Mouse (Mus musculus): Measurements from ENCODE around the gene Gm26938. TPM values are rescaled to one million over a fixed set of nuclear protein-coding genes. Genes with fewer than 3 reads are reported as not detected.

Gene Gm26938
- polyA plus RNA-seq, 1 experiment from 2014 or later: not detected

GRCm38 (mm10) chr5:139811677-139812397, 14.4 kb downstream of the Gm26938 start:
- WGBS (ENCODE audit: insufficient replicate concordance): 64% methylated on average over 15 of the region's 15 CpGs
- peaks cover 13% of the 10 kb centered on the region for H3K4me1 ChIP-seq (ENCODE audit: insufficient read depth)

GRCm38 (mm10) chr5:139809397-139809796, 16.8 kb downstream of the Gm26938 start:
- H3K4me2 ChIP-seq (ENCODE audit: low read depth, low read length): no peak overlapping the region
- no peak overlapping the region for H3K4me3 ChIP-seq (ENCODE audit: low read depth, low read length)
- H3K9ac ChIP-seq (replicated peaks): no peak overlapping the region
- DNase-seq: peak; percentile 40
- no peaks in the 10 kb centered on the region for H3K9me3 ChIP-seq (ENCODE audit: low read length)
- no peak overlapping the region for H3K27ac ChIP-seq (ENCODE audit: low read depth)
- WGBS (ENCODE audit: insufficient replicate concordance): 48% methylated on average over 4 of the region's 4 CpGs
- no peaks in the 10 kb centered on the region for H3K36me3 ChIP-seq (replicated peaks; ENCODE audit: insufficient read depth, low read length)
- peaks cover 29% of the 10 kb centered on the region for H3K4me1 ChIP-seq (ENCODE audit: insufficient read depth)
- TF ChIP-seq CTCF (IDR thresholded peaks at IDR 0.05; ENCODE audit: low read depth) (peak; percentile 66), EP300 (IDR thresholded peaks at IDR 0.05; ENCODE audit: low read depth) (no peak)
- no peak for ATAC-seq
- H3K27me3 ChIP-seq (ENCODE audit: insufficient read depth, low read length): no peaks in the 10 kb centered on the region

More at GRCm38 (mm10) chr5:139811677-139812397, 14.4 kb downstream of the Gm26938 start:
- Histone ChIP-seq H3K4me3 (ENCODE audit: low read depth, low read length) (no peak overlapping the region), H3K36me3 (replicated peaks; ENCODE audit: insufficient read depth, low read length) (no peaks in the 10 kb centered on the region), H3K27me3 (ENCODE audit: insufficient read depth, low read length) (no peaks in the 10 kb centered on the region), H3K4me2 (ENCODE audit: low read depth, low read length) (no peak overlapping the region), H3K27ac (ENCODE audit: low read depth) (no peak overlapping the region), H3K9ac (replicated peaks) (0 out of 2 replicates have a peak overlapping the region, but pooled peaks have one; percentile 7), H3K9me3 (ENCODE audit: low read length) (no peaks in the 10 kb centered on the region)
- TF ChIP-seq EP300 (IDR thresholded peaks at IDR 0.05; ENCODE audit: low read depth) (no peak), CTCF (IDR thresholded peaks at IDR 0.05; ENCODE audit: low read depth) (no peak)
- DNase-seq (peak; percentile 17), ATAC-seq (no peak)

GRCm38 (mm10) chr5:139805924-139806323, 20.3 kb downstream of the Gm26938 start:
- WGBS (ENCODE audit: insufficient replicate concordance): 86% methylated on average over 8 of the region's 8 CpGs
- Histone ChIP-seq H3K4me1 (ENCODE audit: insufficient read depth) (peaks cover 37% of the 10 kb centered on the region), H3K36me3 (replicated peaks; ENCODE audit: insufficient read depth, low read length) (peaks cover 19% of the 10 kb centered on the region), H3K4me2 (ENCODE audit: low read depth, low read length) (peak overlapping the region; percentile 64), H3K9me3 (ENCODE audit: low read length) (no peaks in the 10 kb centered on the region), H3K27me3 (ENCODE audit: insufficient read depth, low read length) (no peaks in the 10 kb centered on the region), H3K4me3 (ENCODE audit: low read depth, low read length) (no peak overlapping the region), H3K27ac (ENCODE audit: low read depth) (peak overlapping the region; percentile 99), H3K9ac (replicated peaks) (no peak overlapping the region)
- TF ChIP-seq EP300 (IDR thresholded peaks at IDR 0.05; ENCODE audit: low read depth): peak; percentile 57
- peak; percentile 54 for TF ChIP-seq CTCF (IDR thresholded peaks at IDR 0.05; ENCODE audit: low read depth)
- DNase-seq (peak; percentile 33), ATAC-seq (no peak)

GRCm38 (mm10) chr5:139804573-139805111, 21.6 kb downstream of the Gm26938 start:
- H3K4me1 ChIP-seq (ENCODE audit: insufficient read depth): peaks cover 37% of the 10 kb centered on the region
- H3K27me3 ChIP-seq (ENCODE audit: insufficient read depth, low read length): no peaks in the 10 kb centered on the region
- no peaks in the 10 kb centered on the region for H3K9me3 ChIP-seq (ENCODE audit: low read length)
- peak overlapping the region; percentile 64 for H3K4me2 ChIP-seq (ENCODE audit: low read depth, low read length)
- peaks cover 32% of the 10 kb centered on the region for H3K36me3 ChIP-seq (replicated peaks; ENCODE audit: insufficient read depth, low read length)
- H3K27ac ChIP-seq (ENCODE audit: low read depth): peak overlapping the region; percentile 99
- peak; percentile 79 for TF ChIP-seq EP300 (IDR thresholded peaks at IDR 0.05; ENCODE audit: low read depth)
- TF ChIP-seq CTCF (IDR thresholded peaks at IDR 0.05; ENCODE audit: low read depth): no peak
- ATAC-seq (peak; percentile 48), DNase-seq (peak; percentile 56)
- H3K9ac ChIP-seq (replicated peaks): peak overlapping the region; percentile 64
- 51% methylated on average over 11 of the region's 11 CpGs for WGBS (ENCODE audit: insufficient replicate concordance)
- no peak overlapping the region for H3K4me3 ChIP-seq (ENCODE audit: low read depth, low read length)

GRCm38 (mm10) chr5:139804107-139804551, 22.1 kb downstream of the Gm26938 start:
- H3K27me3 ChIP-seq (ENCODE audit: insufficient read depth, low read length): no peaks in the 10 kb centered on the region
- peak overlapping the region; percentile 64 for H3K4me2 ChIP-seq (ENCODE audit: low read depth, low read length)
- WGBS (ENCODE audit: insufficient replicate concordance): 10% methylated on average over 6 of the region's 6 CpGs
- no peak overlapping the region for H3K4me3 ChIP-seq (ENCODE audit: low read depth, low read length)
- peak; percentile 91 for ATAC-seq
- TF ChIP-seq EP300 (IDR thresholded peaks at IDR 0.05; ENCODE audit: low read depth) (peak; percentile 92), CTCF (IDR thresholded peaks at IDR 0.05; ENCODE audit: low read depth) (peak; percentile 61)
- DNase-seq: peak; percentile 79
- H3K9me3 ChIP-seq (ENCODE audit: low read length): no peaks in the 10 kb centered on the region
- peaks cover 37% of the 10 kb centered on the region for H3K36me3 ChIP-seq (replicated peaks; ENCODE audit: insufficient read depth, low read length)
- peaks cover 37% of the 10 kb centered on the region for H3K4me1 ChIP-seq (ENCODE audit: insufficient read depth)
- H3K27ac ChIP-seq (ENCODE audit: low read depth): peak overlapping the region; percentile 99
- peak overlapping the region; percentile 64 for H3K9ac ChIP-seq (replicated peaks)

GRCm38 (mm10) chr5:139803601-139804102, 22.6 kb downstream of the Gm26938 start:
- Histone ChIP-seq H3K9ac (replicated peaks) (peak overlapping the region; percentile 64), H3K36me3 (replicated peaks; ENCODE audit: insufficient read depth, low read length) (peaks cover 42% of the 10 kb centered on the region), H3K4me1 (ENCODE audit: insufficient read depth) (peaks cover 37% of the 10 kb centered on the region), H3K27me3 (ENCODE audit: insufficient read depth, low read length) (no peaks in the 10 kb centered on the region), H3K4me3 (ENCODE audit: low read depth, low read length) (no peak overlapping the region), H3K27ac (ENCODE audit: low read depth) (peak overlapping the region; percentile 99), H3K4me2 (ENCODE audit: low read depth, low read length) (peak overlapping the region; percentile 64), H3K9me3 (ENCODE audit: low read length) (no peaks in the 10 kb centered on the region)
- peak; percentile 70; the same call in 1 of the 2 replicates for TF ChIP-seq CTCF (IDR thresholded peaks at IDR 0.05; ENCODE audit: low read depth)
- TF ChIP-seq EP300 (IDR thresholded peaks at IDR 0.05; ENCODE audit: low read depth): no peak
- peak; percentile 61 for ATAC-seq
- 15% methylated on average over 12 of the region's 12 CpGs for WGBS (ENCODE audit: insufficient replicate concordance)
- DNase-seq: peak; percentile 87
